Mouse (Mus musculus): ENCODE measurements at regions not wholly inside any gene's neighbourhood (a gene's known extent, or its start where the extent isn't known, plus 50 kb on each side); places are given as distances from the start of the nearest gene placed in this dataset.
"Not testable (repeated sequence)": the region's sequence is repeated elsewhere in the genome, so short reads cannot be mapped to it uniquely, and the experiment has no call there.

- peak in 1 of 2 experiments; percentile 7 for DNase-seq
- intact Hi-C loops (cut with DNase I): loop anchor here (5.0 kb wide), 1 partner anchor 62 kb away; the partner anchor contains the start of gene Maged1
Measured at GRCm38 (mm10) chrX:94480748-94481147, 61.2 kb downstream of the Maged1 start.

GRCm38 (mm10) chrX:94467654-94468053, 74.3 kb downstream of the Maged1 start:
- DNase-seq; intact Hi-C loops (cut with DNase I): not testable (repeated sequence)
